In the genomic region with DNA sequence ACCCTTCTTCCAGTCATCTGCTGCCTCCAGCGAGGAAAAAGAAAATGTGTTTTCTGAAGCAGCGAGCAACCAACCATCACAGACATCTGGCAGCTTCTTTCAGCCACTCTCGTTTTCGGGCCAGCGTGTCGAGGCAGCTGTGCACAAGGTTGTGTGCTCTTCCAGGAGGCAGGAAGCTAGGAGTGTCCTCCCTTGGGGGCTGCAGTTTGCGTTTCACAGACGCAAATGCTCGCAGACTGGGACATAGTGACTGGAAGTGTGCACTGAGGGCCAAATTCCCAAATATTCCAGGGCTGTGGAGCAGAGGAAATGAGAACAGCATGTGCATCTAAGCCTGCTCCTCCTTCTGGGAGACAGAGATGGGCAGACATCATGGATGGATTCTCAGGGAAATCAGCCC, we compare ENCODE assay signal across 18 mouse cellular contexts.
A peak's percentile ranks its signal among the peaks of the same experiment; 100 is the strongest.
DNase-seq lines count a peak whose midpoint lies in the region; ATAC-seq and TF ChIP-seq lines count a peak whose summit lies in the region.
"Had no signal": no experiment of that assay in that cellular context is flagged by ENCODE, and none has a peak within 500 bp of the region (broad histone marks: within the 10 kb centered on the region; RNA-seq: fewer than 3 reads in every experiment).

No protein-coding gene starts in this region.

- H3K36me3 ChIP-seq in intestine, embryonic 15.5 days: no peaks in the 10 kb centered on the region
- H3K36me3 ChIP-seq in intestine, postnatal 0 days (ENCODE audit: control insufficient read depth, insufficient read depth): no peaks in the 10 kb centered on the region
- H3K36me3 ChIP-seq in embryonic facial prominence, embryonic 14.5 days (ENCODE audit: control insufficient read depth, insufficient read depth, low read length): no peaks in the 10 kb centered on the region
- H3K36me3 ChIP-seq: midbrain, embryonic 10.5 days; neural tube, embryonic 12.5 days; stomach, embryonic 15.5 days had no signal

- no peak for TF ChIP-seq CTCF in intestine, postnatal 0 days (IDR thresholded peaks at IDR 0.05; ENCODE audit: low read depth)

- H3K27me3 ChIP-seq in intestine, embryonic 15.5 days (replicated peaks): no peaks in the 10 kb centered on the region; the same call in 1 of the 2 replicates
- no peaks in the 10 kb centered on the region for H3K27me3 ChIP-seq in intestine, postnatal 0 days (replicated peaks; ENCODE audit: control insufficient read depth, insufficient read depth, low read length)
- no peaks in the 10 kb centered on the region for H3K27me3 ChIP-seq in embryonic facial prominence, embryonic 14.5 days (replicated peaks; ENCODE audit: control insufficient read depth, insufficient read depth, low read length)
- H3K27me3 ChIP-seq: neural tube, embryonic 12.5 days; Patski; stomach, embryonic 15.5 days had no signal

- DNase-seq in embryonic facial prominence, embryonic 14.5 days (ENCODE audit: low spot score): peak; percentile 87
- peak; percentile 75 to 79 for DNase-seq in heart, postnatal 10 days
- DNase-seq in testis, postnatal 14 days (ENCODE audit: low spot score): no peak
- DNase-seq in layer of hippocampus, adult 11-12 months (ENCODE audit: low spot score): no peak
- DNase-seq in spleen, adult 18-20 months: no peak
- DNase-seq: adrenal gland, postnatal 25 days; cerebellum, adult 11-12 months; lung, embryonic 14.5 days had no signal

- H3K4me1 ChIP-seq in intestine, embryonic 15.5 days (replicated peaks): peaks cover 4% of the 10 kb centered on the region; the same call in 1 of the 2 replicates
- no peaks in the 10 kb centered on the region for H3K4me1 ChIP-seq in intestine, postnatal 0 days (replicated peaks; ENCODE audit: control insufficient read depth, insufficient read depth, low read length)
- H3K4me1 ChIP-seq in brown adipose tissue, adult 24 weeks (ENCODE audit: control insufficient read depth, insufficient read depth, insufficient read length, low read length): peaks cover 8% of the 10 kb centered on the region
- peaks cover 38% of the 10 kb centered on the region for H3K4me1 ChIP-seq in embryonic facial prominence, embryonic 14.5 days (ENCODE audit: control insufficient read depth, insufficient read depth, low read length)
- H3K4me1 ChIP-seq: neural tube, embryonic 12.5 days had no signal

- no peak overlapping the region for H3K4me3 ChIP-seq in intestine, embryonic 15.5 days (replicated peaks)
- H3K4me3 ChIP-seq in intestine, postnatal 0 days (ENCODE audit: low read depth, low read length): no peak overlapping the region
- H3K4me3 ChIP-seq in brown adipose tissue, adult 24 weeks (ENCODE audit: insufficient read depth, low read depth, low read length): no peak overlapping the region
- H3K4me3 ChIP-seq in embryonic facial prominence, embryonic 14.5 days (ENCODE audit: low read depth, low read length): no peak overlapping the region
- H3K4me3 ChIP-seq: erythroblast, embryonic 14.5 days; left cerebral cortex, adult 2 months; midbrain, embryonic 10.5 days; neural tube, embryonic 12.5 days; stomach, embryonic 15.5 days had no signal

- no peaks in the 10 kb centered on the region for H3K9me3 ChIP-seq in intestine, embryonic 15.5 days
- no peaks in the 10 kb centered on the region for H3K9me3 ChIP-seq in intestine, postnatal 0 days (ENCODE audit: control insufficient read depth)
- H3K9me3 ChIP-seq in embryonic facial prominence, embryonic 14.5 days (ENCODE audit: control insufficient read depth, low read length): no peaks in the 10 kb centered on the region
- H3K9me3 ChIP-seq: midbrain, embryonic 10.5 days; neural tube, embryonic 12.5 days; stomach, embryonic 15.5 days had no signal

- WGBS in intestine, embryonic 15.5 days: 56% methylated on average over 9 of the region's 9 CpGs
- WGBS in intestine, postnatal 0 days: 71% methylated on average over 9 of the region's 9 CpGs
- 17% methylated on average over 9 of the region's 9 CpGs for WGBS in embryonic facial prominence, embryonic 14.5 days

- no peak overlapping the region for H3K4me2 ChIP-seq in intestine, embryonic 15.5 days (replicated peaks)
- H3K4me2 ChIP-seq in intestine, postnatal 0 days (replicated peaks; ENCODE audit: low read depth): no peak overlapping the region
- H3K4me2 ChIP-seq in embryonic facial prominence, embryonic 14.5 days (ENCODE audit: low read depth, low read length): peak overlapping the region; percentile 26
- H3K4me2 ChIP-seq: lung, embryonic 14.5 days; neural tube, embryonic 12.5 days; stomach, embryonic 15.5 days had no signal

- no peak overlapping the region for H3K9ac ChIP-seq in intestine, embryonic 15.5 days
- no peak overlapping the region for H3K9ac ChIP-seq in intestine, postnatal 0 days (ENCODE audit: low read depth, low read length)
- peak overlapping the region; percentile 21; the same call in 1 of the 2 replicates for H3K9ac ChIP-seq in embryonic facial prominence, embryonic 14.5 days (ENCODE audit: low read depth, low read length)
- H3K9ac ChIP-seq: lung, embryonic 14.5 days; neural tube, embryonic 12.5 days; stomach, embryonic 15.5 days had no signal

- intact Hi-C loops in heart, postnatal 10 days (cut with DNase I): no loop called here

- no peak for ATAC-seq in intestine, embryonic 15.5 days
- ATAC-seq in intestine, postnatal 0 days: no peak
- peak; percentile 51 for ATAC-seq in embryonic facial prominence, embryonic 14.5 days (ENCODE audit: low read depth)
- ATAC-seq: inflammation-experienced regulatory T-cells, adult 6 months; Patski had no signal

- 0 out of 2 replicates have a peak overlapping the region, but pooled peaks have one; percentile 27 for H3K27ac ChIP-seq in intestine, embryonic 15.5 days
- no peak overlapping the region for H3K27ac ChIP-seq in intestine, postnatal 0 days (ENCODE audit: low read depth, low read length)
- peak overlapping the region; percentile 65 for H3K27ac ChIP-seq in brown adipose tissue, adult 24 weeks (replicated peaks; ENCODE audit: low read depth, low read length)
- peak overlapping the region; percentile 80 for H3K27ac ChIP-seq in embryonic facial prominence, embryonic 14.5 days (replicated peaks; ENCODE audit: low read depth, low read length)
- H3K27ac ChIP-seq: left cerebral cortex, adult 2 months; midbrain, embryonic 10.5 days; neural tube, embryonic 12.5 days; stomach, embryonic 15.5 days had no signal

Comparison
In these comparisons a context has a peak if more than half of its experiments do, and no peak if none do; other contexts are left out.
1. DNase-seq: peak in embryonic facial prominence, embryonic 14.5 days (single experiment) and heart, postnatal 10 days (2 of 2); none in testis, postnatal 14 days (single experiment), layer of hippocampus, adult 11-12 months (single experiment) and spleen, adult 18-20 months (0 of 2).